Mouse (Mus musculus) layer of hippocampus, adult 2 months (tissue): ENCODE results near the gene Cby1. TPM values are rescaled to one million over a fixed set of nuclear protein-coding genes. Genes with fewer than 3 reads are reported as not detected.

Experiments used
- DNase-seq, 2 experiments: peaks; one replicate each; pipeline ENCODE4 v3.0.0; 2022; ENCODE audit warnings: low spot score in 2 of 2
- H3K27ac ChIP-seq: fragments of 200-600 bp; 2 replicates; pipeline ENCODE4 v1.8.1; 2022
- H3K4me3 ChIP-seq: fragments of 200-600 bp; 2 replicates; pipeline ENCODE4 v1.8.1; 2022; ENCODE audit warnings: mild to moderate bottlenecking
- CTCF ChIP-seq: fragments of 200-600 bp; conservative IDR thresholded peaks from 2 replicates; pipeline ENCODE4 v1.8.1; 2022; ENCODE audit warnings: antibody characterized with exemption, mild to moderate bottlenecking, moderate library complexity
- total RNA-seq, 2 experiments: library from RNA; stranded (reverse); gene quantifications; 2 replicates each; pipeline ENCODE4 v1.2.3; 2021

The Cby1 gene
- total RNA-seq, 2 experiments from 2014 or later = 39.5 to 45.4 TPM

DNA sequence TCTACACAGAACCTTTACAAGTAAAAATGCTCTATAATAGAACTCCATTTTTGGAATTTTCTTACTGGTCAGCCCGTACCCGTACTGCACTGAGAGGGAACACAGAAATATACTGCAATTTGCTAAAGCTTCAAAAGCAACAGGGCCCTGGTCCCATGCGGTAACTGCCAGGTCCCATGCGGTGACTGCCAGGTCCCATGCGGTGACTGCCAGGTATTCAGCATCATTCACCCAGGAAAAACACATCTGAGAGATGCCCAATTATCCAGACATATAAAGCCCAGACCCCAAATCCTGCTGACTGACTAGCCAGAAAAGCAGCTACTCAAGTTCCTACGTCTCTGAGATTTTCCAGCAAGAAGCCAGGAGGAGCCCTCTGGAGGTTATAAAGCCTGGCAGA lies 25.6 kb downstream of the Cby1 start:
- Histone ChIP-seq H3K4me3 (peak overlapping the region; percentile 87), H3K27ac (no peak overlapping the region)
- TF ChIP-seq CTCF = no peak
- no peak for DNase-seq

DNA sequence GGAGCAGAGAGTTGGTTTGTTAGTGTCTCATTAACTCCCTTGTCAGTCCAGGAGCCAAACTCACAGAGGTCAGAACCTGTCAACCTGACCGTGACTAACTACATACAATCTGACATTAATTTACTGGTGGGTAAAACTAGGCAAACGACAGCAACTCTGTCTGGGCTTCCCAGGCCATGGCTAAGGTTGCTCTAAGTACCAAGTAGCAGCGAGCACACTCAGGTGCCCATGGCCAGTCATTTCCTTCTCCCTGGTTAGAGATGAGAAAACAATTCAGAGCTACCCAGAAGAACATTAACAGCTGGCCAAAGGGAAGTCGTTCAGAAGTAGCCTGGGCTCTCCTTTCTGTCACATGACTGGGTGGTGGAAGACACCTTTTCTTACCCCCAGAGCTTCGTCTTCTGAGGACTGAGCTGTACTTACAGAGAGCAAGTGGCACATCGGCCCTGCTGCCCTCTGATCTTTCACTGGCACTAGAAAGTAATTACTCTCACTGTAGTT lies 26.2 kb downstream of the Cby1 start:
- no peak for DNase-seq
- Histone ChIP-seq H3K27ac (0 out of 2 replicates have a peak overlapping the region, but pooled peaks have one; percentile 98), H3K4me3 (peak overlapping the region; percentile 87)
- TF ChIP-seq CTCF = no peak

DNA sequence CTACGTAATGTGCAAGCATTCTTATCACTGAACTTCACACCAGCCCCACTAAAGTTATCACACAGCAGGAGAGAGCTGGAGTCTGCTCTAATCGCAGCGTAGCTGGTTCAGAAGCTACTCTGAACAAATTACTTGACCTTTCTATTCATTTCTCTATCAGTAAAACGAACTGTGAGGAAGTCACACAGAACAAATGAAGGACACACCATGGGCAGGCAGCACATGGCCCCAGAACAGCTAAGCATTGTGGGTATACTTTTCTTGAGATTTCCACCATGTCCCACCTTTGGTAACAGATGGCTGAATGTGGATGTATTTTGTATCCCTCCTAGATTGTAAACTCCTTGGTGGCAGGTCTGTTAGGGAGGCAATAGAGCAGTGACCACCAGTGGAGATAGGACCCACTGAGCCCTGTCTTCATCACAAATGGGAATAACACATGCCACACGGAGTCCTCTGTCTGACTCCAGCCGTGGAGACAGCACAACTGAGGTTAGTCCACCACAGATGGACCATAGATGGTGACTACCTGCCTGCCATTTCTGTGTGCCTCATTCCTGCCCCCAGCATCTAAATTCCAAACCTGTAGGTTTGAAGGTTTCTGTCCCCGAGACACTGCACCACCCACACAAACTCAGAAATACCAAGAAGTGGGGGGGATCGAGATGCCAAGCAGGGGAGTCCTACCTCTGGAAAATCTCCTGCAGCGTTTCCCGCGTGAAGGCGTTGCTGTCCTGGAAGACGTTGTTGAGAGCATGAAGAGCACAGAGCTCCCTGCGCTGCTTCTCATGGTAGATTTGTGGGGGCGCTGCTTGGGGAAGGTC lies 27.3 kb downstream of the Cby1 start:
- TF ChIP-seq CTCF = no peak
- Histone ChIP-seq H3K4me3 (peak overlapping the region; percentile 87), H3K27ac (peak overlapping the region; percentile 98; the same call in 1 of the 2 replicates)
- DNase-seq = no peak

DNA sequence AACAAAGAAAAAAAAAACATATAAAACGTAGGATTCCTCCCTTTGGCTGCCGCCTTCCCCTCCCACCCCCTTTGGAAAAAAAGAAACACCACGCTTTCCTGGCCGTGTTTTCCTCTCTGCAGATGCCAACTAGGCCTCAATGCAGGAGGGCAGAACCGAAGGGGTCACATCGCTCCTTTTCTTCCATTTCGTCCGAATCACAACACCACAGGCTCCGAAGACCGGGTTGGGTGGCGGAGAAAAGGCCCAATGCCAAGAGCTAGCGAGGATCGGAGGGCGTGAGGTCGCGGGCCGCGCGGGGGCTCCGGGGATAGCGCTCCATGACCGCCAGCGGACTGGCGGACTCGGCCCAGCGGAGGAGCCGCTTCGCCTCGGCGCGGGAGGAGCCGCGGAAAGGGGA lies 28.2 kb downstream of the Cby1 start:
- no peak for TF ChIP-seq CTCF
- Histone ChIP-seq H3K4me3 (peak overlapping the region; percentile 87), H3K27ac (peak overlapping the region; percentile 98)
- DNase-seq = peak in 1 of 2 experiments; percentile 26

DNA sequence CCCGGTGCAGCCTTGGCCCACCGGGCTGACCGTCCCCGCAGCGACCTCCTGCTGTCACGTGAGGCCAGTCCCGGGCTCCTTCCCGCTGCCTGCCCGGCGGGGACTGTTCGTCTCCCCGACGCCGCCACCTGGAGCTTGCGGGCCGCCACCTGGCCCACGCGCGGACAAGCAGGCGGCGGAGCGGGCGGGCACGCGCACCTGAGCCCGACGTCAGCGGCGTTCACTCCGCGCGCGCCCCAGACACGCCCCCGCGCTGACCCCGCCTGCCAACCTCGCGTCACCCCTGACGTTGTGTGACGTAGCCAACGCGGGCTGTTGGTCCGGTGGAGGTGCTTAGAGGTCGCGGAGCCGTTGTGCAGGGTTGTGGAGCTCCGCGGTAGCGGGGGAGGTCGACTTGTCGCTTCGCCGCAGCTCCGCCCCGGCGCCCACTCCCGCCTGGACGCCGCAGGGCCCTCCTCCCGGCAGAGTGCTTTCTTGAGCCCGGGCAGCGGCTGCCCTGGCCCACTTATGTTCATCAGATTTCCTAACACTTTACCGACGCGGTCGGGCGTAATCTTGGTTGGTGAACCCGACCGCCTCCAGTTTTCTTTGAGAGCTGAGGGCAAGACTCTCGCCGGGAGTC lies 28.8 kb downstream of the Cby1 start, which contains the start of gene Josd1:
TSS of gene Josd1 (minus strand) at position 274 of the 622 bp plus-strand sequence.
- Histone ChIP-seq H3K27ac (peak within 1 kb of the TSS; percentile 98), H3K4me3 (peak within 1 kb of the TSS; percentile 87)
- no peak for TF ChIP-seq CTCF
- peak; percentile 92 to 95 for DNase-seq

DNA sequence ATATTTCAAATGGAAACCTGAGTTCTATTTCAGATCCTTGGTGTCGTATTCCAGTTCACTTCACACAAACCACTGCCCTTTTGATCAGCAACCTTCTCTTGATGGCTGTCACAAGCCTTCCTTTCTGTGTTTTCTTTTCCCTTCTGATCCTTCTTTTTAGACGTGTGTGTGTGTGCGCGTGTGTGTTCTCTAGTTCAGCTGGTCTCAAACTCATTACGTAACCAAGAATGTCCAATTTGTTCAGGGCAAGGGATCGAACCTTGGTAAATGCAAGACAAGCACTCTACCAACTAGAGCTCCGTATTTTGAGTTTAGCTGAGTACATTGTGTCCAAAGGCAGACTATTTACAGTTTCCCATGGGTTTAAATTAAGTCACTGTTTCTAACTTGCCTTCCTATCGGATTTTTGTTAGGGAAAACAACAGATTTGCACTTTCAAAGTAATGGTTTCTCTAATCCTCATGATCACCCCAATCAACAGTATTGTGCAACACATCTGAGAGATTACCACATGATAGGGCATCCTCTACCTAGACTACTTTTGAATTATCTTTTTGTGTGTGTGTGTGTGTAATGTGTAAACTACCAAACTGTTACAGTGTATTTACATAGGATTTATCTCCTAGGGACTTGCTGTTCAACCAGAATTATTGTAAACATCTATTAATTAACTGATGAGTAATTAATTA lies 29.4 kb downstream of the Cby1 start:
- no peak for TF ChIP-seq CTCF
- H3K27ac ChIP-seq = peak overlapping the region; percentile 98
- peak overlapping the region; percentile 87 for H3K4me3 ChIP-seq
- no peak for DNase-seq

DNA sequence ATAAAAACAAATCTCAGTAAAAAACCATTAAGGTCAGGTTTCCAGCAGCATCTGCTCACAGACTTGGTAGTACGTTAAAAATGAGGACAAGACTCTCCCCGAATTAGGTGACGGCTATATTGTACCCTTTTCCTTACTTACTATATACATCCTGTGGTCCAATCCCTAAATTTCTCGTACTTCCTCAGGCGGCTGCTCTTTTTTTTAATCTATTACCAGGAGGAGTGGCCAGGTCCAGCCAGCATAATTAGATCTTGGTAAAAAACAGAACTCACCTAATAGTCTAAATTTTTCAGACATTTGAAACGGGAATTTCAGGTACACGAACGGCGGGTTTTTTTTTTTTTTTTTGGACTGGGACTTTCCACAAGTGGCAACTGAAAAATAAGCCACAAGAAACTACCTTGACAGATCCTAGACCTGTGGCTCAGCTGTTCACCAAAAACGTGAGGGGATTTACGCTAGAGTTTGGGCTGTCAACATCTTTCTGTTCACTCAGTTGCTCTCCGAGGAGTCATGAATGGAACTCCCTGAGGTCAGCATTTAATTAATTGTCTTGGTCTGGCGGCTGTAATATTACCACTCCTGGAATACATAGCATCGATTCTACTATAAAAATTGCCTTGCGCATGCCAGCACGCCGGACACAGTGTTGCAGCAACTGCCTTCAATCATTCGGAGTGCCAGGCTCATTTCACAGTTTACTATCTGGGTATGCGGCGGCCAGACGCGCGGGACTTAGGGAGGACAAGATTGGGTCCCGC lies 30.8 kb downstream of the Cby1 start:
- no peak for TF ChIP-seq CTCF
- no peak for DNase-seq
- H3K27ac ChIP-seq = 0 out of 2 replicates have a peak overlapping the region, but pooled peaks have one; percentile 46
- H3K4me3 ChIP-seq = peak overlapping the region; percentile 53

DNA sequence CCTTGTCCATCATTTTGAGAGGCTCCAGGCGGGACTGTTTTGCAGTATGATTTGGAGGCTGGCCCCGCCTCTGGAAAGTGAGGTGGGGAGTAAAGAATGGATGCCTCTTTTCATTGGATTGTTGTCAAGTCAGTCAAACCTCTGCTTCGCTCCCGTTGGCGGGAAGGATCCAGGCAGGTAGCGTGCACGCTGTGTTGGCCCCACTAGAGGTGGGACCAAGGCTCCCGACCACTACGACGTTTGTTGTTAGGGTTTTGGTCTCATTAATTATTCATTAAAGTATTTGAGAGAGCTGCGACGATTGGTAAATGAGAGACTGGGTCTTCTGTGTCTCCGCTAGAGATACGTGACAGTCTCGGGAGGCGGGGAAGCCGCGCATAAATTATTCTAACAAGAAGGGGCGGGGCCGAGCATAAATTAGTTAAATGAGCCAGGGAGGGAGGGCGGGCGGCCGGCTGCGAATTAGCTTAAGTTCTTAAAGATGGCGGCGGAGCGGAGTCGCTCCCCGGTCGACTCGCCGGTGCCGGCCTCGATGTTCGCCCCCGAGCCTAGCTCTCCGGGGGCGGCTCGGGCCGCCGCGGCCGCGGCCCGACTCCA lies 31.5 kb downstream of the Cby1 start, which contains the start of gene Gtpbp1:
TSS of gene Gtpbp1 (plus strand) at position 420 of the 597 bp plus-strand sequence.
- Histone ChIP-seq H3K27ac (peak within 1 kb of the TSS; percentile 94), H3K4me3 (peak within 1 kb of the TSS; percentile 94)
- peak; percentile 97 to 100 for DNase-seq
- TF ChIP-seq CTCF = no peak

DNA sequence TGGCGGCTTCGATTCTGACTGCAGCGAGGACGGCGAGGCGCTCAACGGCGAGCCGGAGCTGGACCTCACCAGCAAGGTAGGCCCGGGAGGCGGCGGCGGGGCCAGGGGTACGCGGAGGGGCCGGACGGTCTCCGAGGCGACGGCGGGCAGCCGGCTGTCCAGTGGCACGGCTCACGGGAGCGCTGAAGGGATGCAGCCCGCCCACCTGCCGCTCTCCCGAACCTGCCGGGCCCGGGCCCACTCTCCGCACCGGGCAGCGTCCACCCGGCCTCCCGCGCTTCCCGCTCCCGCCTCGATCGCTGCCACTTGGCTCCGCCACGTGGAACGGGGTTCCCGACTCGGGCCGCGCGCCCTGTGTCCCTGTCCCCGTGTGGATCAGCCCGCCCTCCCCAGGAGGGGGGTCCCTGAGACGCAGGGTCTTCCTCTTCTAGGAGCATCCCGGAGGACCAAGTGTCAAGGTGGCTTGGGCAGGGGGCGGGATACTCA lies 32.1 kb downstream of the Cby1 start:
- no peak for TF ChIP-seq CTCF
- peak in 1 of 2 experiments; percentile 40 for DNase-seq
- H3K27ac ChIP-seq = peak overlapping the region; percentile 94
- H3K4me3 ChIP-seq = peak overlapping the region; percentile 94

DNA sequence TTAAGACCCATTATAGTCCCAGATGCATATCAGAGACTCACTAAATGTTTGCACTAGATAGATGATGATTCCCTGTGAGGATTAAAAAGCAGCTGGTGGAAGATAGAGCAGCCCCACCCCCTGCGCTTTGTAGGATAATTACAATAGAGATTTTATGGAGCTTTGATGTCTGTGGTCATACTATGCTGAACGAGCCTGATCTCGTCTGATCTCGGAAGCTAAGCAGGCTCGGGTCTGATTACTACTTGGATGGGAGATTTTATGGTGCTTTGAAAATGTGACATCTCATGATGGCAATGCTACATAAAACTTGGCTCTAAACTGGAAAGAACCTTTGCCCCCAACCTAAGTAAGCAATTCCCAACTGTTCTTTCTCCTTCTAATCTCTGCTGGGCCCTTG lies 33.3 kb downstream of the Cby1 start:
- TF ChIP-seq CTCF = no peak
- DNase-seq = no peak
- Histone ChIP-seq H3K4me3 (no peak overlapping the region), H3K27ac (no peak overlapping the region)

DNA sequence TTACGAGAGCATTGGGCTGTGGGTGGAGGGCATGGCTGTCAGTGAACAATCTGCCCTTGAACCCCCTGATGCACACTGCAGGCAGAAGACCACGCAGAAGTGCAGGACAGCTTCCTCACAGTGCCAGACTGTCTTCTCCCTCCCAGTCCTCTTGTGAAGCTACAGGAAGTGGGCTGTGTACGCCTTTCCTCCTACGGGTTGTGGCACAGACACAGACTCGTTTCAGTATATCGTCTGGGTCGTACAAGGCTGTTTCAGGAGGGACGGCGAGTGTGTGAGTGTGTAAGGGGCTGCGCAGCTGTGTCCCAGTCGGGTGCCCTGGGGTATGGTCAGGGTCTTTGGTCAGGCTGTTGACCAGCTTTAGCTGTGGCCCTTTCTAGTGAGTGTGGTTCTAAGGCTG lies 34.7 kb downstream of the Cby1 start:
- no peak for DNase-seq
- Histone ChIP-seq H3K27ac (peak overlapping the region; percentile 25; the same call in 1 of the 2 replicates), H3K4me3 (no peak overlapping the region)
- no peak for TF ChIP-seq CTCF
